In the genomic region with DNA sequence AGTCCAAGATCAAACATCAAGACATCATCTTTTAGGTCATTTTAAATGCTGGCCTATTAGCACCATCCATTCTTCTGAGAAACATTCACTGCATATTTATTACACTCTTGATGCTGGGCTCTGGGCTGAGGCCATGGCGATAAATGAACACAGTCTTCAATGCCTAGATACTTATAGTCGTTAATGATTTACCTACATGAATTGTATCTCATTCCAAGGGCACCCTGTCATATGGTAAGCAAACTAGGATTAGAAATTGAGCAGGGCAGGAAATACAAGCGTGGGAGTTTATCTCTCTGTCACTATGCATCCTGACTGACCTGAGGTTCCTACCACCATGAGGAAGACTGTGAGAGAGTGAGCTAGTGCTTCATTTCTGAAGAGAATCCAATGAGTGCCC, we compare ENCODE assay signal across 26 mouse cellular contexts.
"Had no signal": no experiment of that assay in that cellular context is flagged by ENCODE, and none has a peak within 500 bp of the region (broad histone marks: within the 10 kb centered on the region; RNA-seq: fewer than 3 reads in every experiment).

No protein-coding gene starts in this region.

- H3K27ac ChIP-seq: heart, adult 2 months; heart, embryonic 13.5 days; heart, embryonic 15.5 days; hindbrain, embryonic 13.5 days; hindbrain, embryonic 15.5 days; hindbrain, postnatal 0 days; kidney, embryonic 15.5 days; kidney, postnatal 0 days; layer of hippocampus, adult 2 months; left cerebral cortex, adult 2 months; limb, embryonic 10.5 days; limb, embryonic 12.5 days; liver, embryonic 13.5 days had no signal

- ATAC-seq: hindbrain, postnatal 0 days had no signal

- H3K9ac ChIP-seq: heart, embryonic 13.5 days; heart, embryonic 15.5 days; hindbrain, embryonic 13.5 days; hindbrain, embryonic 15.5 days; kidney, embryonic 15.5 days; limb, embryonic 12.5 days; liver, embryonic 13.5 days had no signal

- H3K4me3 ChIP-seq: heart, adult 2 months; heart, embryonic 13.5 days; heart, embryonic 15.5 days; hindbrain, embryonic 13.5 days; hindbrain, embryonic 15.5 days; kidney, embryonic 15.5 days; layer of hippocampus, adult 2 months; left cerebral cortex, adult 2 months; limb, embryonic 10.5 days; limb, embryonic 12.5 days; liver, embryonic 13.5 days had no signal

- DNase-seq: gastrocnemius, postnatal 14 days; gastrocnemius, postnatal 36 days; heart, adult 11 months; heart, adult 2 months; heart, postnatal 14 days; heart, postnatal 36 days; kidney, adult 11 months; kidney, adult 2 months; kidney, adult 9 months; kidney, postnatal 14 days; kidney, postnatal 36 days; liver; liver, embryonic 13.5 days had no signal

- H3K36me3 ChIP-seq: heart, embryonic 13.5 days; heart, embryonic 15.5 days; hindbrain, embryonic 13.5 days; hindbrain, embryonic 15.5 days; kidney, embryonic 15.5 days; limb, embryonic 10.5 days; limb, embryonic 12.5 days; liver, embryonic 13.5 days had no signal

- H3K4me1 ChIP-seq: limb, embryonic 12.5 days; liver, embryonic 13.5 days had no signal

- H3K27me3 ChIP-seq: heart, embryonic 13.5 days; heart, embryonic 15.5 days; hindbrain, embryonic 13.5 days; hindbrain, embryonic 15.5 days; kidney, embryonic 15.5 days; limb, embryonic 12.5 days; liver, embryonic 13.5 days had no signal

- H3K9me3 ChIP-seq: heart, embryonic 13.5 days; heart, embryonic 15.5 days; hindbrain, embryonic 13.5 days; hindbrain, embryonic 15.5 days; kidney, embryonic 15.5 days; limb, embryonic 10.5 days; limb, embryonic 12.5 days; liver, embryonic 13.5 days had no signal

- H3K4me2 ChIP-seq: heart, embryonic 11.5 days; heart, embryonic 13.5 days; heart, embryonic 15.5 days; hindbrain, embryonic 13.5 days; hindbrain, embryonic 15.5 days; kidney, embryonic 15.5 days; limb, embryonic 12.5 days; liver, embryonic 11.5 days; liver, embryonic 13.5 days had no signal
